Mouse (Mus musculus) heart, embryonic 12.5 days (tissue): ENCODE measurements around the gene Anks6. TPM values are rescaled to one million over a fixed set of nuclear protein-coding genes. Genes with fewer than 3 reads are reported as not detected.
A peak's percentile ranks its signal among the peaks of the same experiment; 100 is the strongest.

Experiments
- ATAC-seq: fragments of 200-750 bp; cut with Nextera tagmentation; 2 replicates; pipeline ENCODE4 v1.8.0; 2017; ENCODE audit warnings: moderate TSS enrichment, moderate library complexity; ENCODE audit not compliant: insufficient number of reproducible peaks, low FRiP score
- H3K27ac ChIP-seq: fragments of 300-500 bp; sonication (generic); 2 replicates; pipeline ENCODE4 v1.5.1; 2016; ENCODE audit warnings: mild to moderate bottlenecking, moderate library complexity; ENCODE audit not compliant: poor library complexity, severe bottlenecking
- H3K27me3 ChIP-seq: fragments of 300-500 bp; sonication (generic); replicated peaks from 2 replicates; pipeline ENCODE4 v1.6.1; 2016; ENCODE audit warnings: mild to moderate bottlenecking, moderate library complexity
- H3K36me3 ChIP-seq: fragments of 300-500 bp; sonication (generic); 2 replicates; pipeline ENCODE4 v1.6.1; 2016; ENCODE audit warnings: mild to moderate bottlenecking, moderate library complexity
- H3K4me1 ChIP-seq: fragments of 300-500 bp; sonication (generic); replicated peaks from 2 replicates; pipeline ENCODE4 v1.6.1; 2016; ENCODE audit warnings: mild to moderate bottlenecking
- H3K4me2 ChIP-seq: fragments of 300-500 bp; sonication (generic); 2 replicates; pipeline ENCODE4 v1.6.1; 2016; ENCODE audit warnings: mild to moderate bottlenecking, moderate library complexity
- H3K4me3 ChIP-seq: fragments of 300-500 bp; sonication (generic); 2 replicates; pipeline ENCODE4 v1.5.1; 2016; ENCODE audit warnings: mild to moderate bottlenecking
- H3K9ac ChIP-seq: fragments of 300-500 bp; sonication (generic); 2 replicates; pipeline ENCODE4 v1.6.1; 2016; ENCODE audit warnings: mild to moderate bottlenecking, moderate library complexity
- H3K9me3 ChIP-seq: fragments of 300-500 bp; sonication (generic); replicated peaks from 2 replicates; pipeline ENCODE4 v1.6.1; 2016; ENCODE audit warnings: mild to moderate bottlenecking, moderate library complexity
- WGBS: fragments of 180-500 bp; shearing (Covaris S2); methylation state at CpG from one replicate; pipeline ENCODE4 v1.1.7; 2016; 5-methylcytosine and 5-hydroxymethylcytosine counted together
- polyA plus RNA-seq: library from polyadenylated mRNA; unstranded; fragments of >200 nt; fragmentation: Nextera tagmentation; extraction: Ambion mirVana; gene quantifications from 2 replicates; pipeline ENCODE4 v1.2.1, GENCODE M21; 2016

Gene Anks6
- polyA plus RNA-seq, 1 experiment from 2014 or later, result 2.7 TPM

DNA sequence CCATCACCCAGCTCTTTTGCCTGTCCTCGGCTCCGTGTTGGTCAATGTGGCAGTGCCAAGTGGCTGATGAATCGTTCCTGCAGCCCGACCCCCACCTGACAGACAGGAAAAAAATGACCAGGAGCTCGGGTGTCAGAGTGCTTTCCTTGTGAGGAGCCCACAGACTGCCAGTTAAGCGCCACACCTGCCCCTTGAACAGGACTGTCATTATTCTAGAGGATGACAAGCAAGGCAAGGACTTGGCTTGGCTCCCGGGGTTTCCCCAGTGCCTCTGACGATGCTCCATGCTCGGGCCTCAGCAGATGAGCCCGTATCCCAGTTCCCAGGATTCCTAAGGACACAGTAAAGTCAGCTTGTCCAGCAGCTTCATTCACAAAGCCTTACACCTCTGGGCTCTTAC is 44.8 kb downstream of the Anks6 start:
- peaks cover 13% of the 10 kb centered on the region; the same call in 1 of the 2 replicates for H3K36me3 ChIP-seq
- WGBS, result 66% methylated on average over 10 of the region's 10 CpGs
- ATAC-seq, result no peak

GRCm38 (mm10) chr4:47010400-47011231 is 46.6 kb downstream of the Anks6 start:
- Histone ChIP-seq H3K27me3 (peaks cover 27% of the 10 kb centered on the region), H3K9ac (no peak overlapping the region), H3K27ac (no peak overlapping the region), H3K4me2 (peak overlapping the region; percentile 11; the same call in 1 of the 2 replicates), H3K9me3 (no peaks in the 10 kb centered on the region), H3K4me3 (no peak overlapping the region), H3K36me3 (no peaks in the 10 kb centered on the region), H3K4me1 (peaks cover 9% of the 10 kb centered on the region)
- no peak for ATAC-seq
- WGBS, result 44% methylated on average over 12 of the region's 12 CpGs

More for the DNA sequence above, 44.8 kb downstream of the Anks6 start:
- Histone ChIP-seq H3K27ac (no peak overlapping the region), H3K4me3 (no peak overlapping the region), H3K4me2 (no peak overlapping the region), H3K9ac (no peak overlapping the region), H3K9me3 (no peaks in the 10 kb centered on the region), H3K4me1 (peaks cover 10% of the 10 kb centered on the region), H3K27me3 (peaks cover 20% of the 10 kb centered on the region)

GRCm38 (mm10) chr4:47000626-47001395 is 56.4 kb downstream of the Anks6 start:
- Histone ChIP-seq H3K4me2 (no peak overlapping the region), H3K4me1 (no peaks in the 10 kb centered on the region), H3K9ac (no peak overlapping the region), H3K27me3 (peaks cover 60% of the 10 kb centered on the region), H3K9me3 (no peaks in the 10 kb centered on the region), H3K27ac (no peak overlapping the region), H3K4me3 (no peak overlapping the region), H3K36me3 (no peaks in the 10 kb centered on the region)
- WGBS, result 52% methylated on average over 8 of the region's 8 CpGs
- no peak for ATAC-seq

- ATAC-seq, result no peak
- H3K27me3 ChIP-seq, result peaks cover 56% of the 10 kb centered on the region
These were observed 59.3 kb downstream of the Anks6 start for GRCm38 (mm10) chr4:46997969-46998368.

DNA sequence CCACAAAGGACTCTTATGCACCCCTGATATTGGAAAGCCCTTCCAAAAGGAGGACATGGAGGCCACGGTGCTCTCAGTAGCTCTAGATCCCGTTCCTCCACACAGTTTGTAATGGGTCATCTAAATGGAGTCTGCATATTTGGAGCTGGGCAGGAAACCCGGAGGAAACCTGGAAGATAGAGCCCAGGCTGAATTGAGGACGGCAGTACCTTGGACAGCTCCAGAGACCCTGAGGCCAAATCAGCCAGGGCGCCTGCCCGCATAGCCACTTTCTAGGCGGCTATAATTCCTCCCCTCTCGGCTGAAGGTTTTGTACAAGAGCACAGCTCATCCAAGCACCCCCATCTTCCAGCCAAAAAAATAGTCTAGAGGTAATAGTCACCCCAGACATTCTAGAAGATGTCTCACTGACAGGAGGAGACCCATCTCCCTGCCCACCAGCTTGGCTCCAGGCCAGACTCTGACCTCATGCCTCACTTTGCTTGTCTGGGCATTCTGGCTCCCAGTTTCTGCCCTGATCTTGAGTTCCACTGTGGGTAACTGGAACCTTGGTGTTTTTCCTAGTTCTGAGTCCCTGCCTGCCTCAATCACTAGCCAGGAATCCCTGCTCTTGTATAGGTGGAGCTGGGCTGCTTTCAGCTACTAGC is 64.3 kb downstream of the Anks6 start:
- Histone ChIP-seq H3K36me3 (no peaks in the 10 kb centered on the region), H3K27ac (no peak overlapping the region), H3K4me2 (no peak overlapping the region), H3K9ac (no peak overlapping the region), H3K9me3 (no peaks in the 10 kb centered on the region), H3K4me3 (no peak overlapping the region), H3K4me1 (peaks cover 21% of the 10 kb centered on the region; the same call in 1 of the 2 replicates), H3K27me3 (peaks cover 86% of the 10 kb centered on the region)
- no peak for ATAC-seq
- 2% methylated on average over 8 of the region's 8 CpGs for WGBS

More at GRCm38 (mm10) chr4:46997969-46998368, 59.3 kb downstream of the Anks6 start:
- Histone ChIP-seq H3K9ac (no peak overlapping the region), H3K4me2 (no peak overlapping the region), H3K4me1 (no peaks in the 10 kb centered on the region), H3K27ac (no peak overlapping the region), H3K9me3 (no peaks in the 10 kb centered on the region), H3K4me3 (no peak overlapping the region), H3K36me3 (no peaks in the 10 kb centered on the region)
- 68% methylated on average over 2 of the region's 2 CpGs for WGBS

DNA sequence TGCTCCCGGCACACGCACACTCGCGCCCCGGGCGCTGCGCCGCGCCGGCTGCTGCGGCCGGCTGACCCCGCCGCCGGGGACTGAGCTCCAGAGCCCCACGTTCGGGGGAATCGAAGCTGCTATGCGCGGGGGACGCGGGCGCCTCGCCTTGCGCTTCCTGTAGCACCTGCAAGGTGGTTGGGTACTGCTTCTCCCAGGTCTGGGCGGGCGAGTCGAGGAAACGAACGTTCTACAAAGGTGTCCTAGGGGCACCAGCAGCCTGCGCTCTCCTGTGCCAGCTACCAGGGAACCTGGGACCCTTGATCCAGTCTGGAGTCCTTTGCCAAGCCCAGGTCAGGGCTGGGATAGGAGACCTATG is 65.3 kb downstream of the Anks6 start:
- under 1% methylated on average over 31 of the region's 31 CpGs for WGBS
- peaks cover 21% of the 10 kb centered on the region; the same call in 1 of the 2 replicates for H3K4me1 ChIP-seq
- H3K27me3 ChIP-seq, result peaks cover 83% of the 10 kb centered on the region
- H3K9me3 ChIP-seq, result no peaks in the 10 kb centered on the region
- peak overlapping the region; percentile 48 for H3K4me3 ChIP-seq
- no peak overlapping the region for H3K9ac ChIP-seq
- no peaks in the 10 kb centered on the region for H3K36me3 ChIP-seq
- ATAC-seq, result no peak
- peak overlapping the region; percentile 88 for H3K4me2 ChIP-seq
- H3K27ac ChIP-seq, result no peak overlapping the region

GRCm38 (mm10) chr4:46991016-46991958 is 65.9 kb downstream of the Anks6 start, which contains the start of gene Gabbr2:
TSS of gene Gabbr2 (minus strand) at chr4:46991873.
- WGBS, result 7% methylated on average over 122 of the region's 134 CpGs
- 0 out of 2 replicates have a peak, but pooled peaks have one; percentile 25 for ATAC-seq
- H3K9ac ChIP-seq, result no peak within 1 kb of the TSS

GRCm38 (mm10) chr4:46990281-46991015 is 66.8 kb downstream of the Anks6 start:
- Histone ChIP-seq H3K36me3 (no peaks in the 10 kb centered on the region), H3K27ac (no peak overlapping the region), H3K27me3 (peaks cover 91% of the 10 kb centered on the region), H3K4me3 (0 out of 2 replicates have a peak overlapping the region, but pooled peaks have one; percentile 48), H3K4me2 (peak overlapping the region; percentile 88; the same call in 1 of the 2 replicates), H3K9ac (no peak overlapping the region), H3K9me3 (no peaks in the 10 kb centered on the region), H3K4me1 (peaks cover 21% of the 10 kb centered on the region; the same call in 1 of the 2 replicates)
- ATAC-seq, result no peak
- WGBS, result 5% methylated on average over 29 of the region's 29 CpGs

More at GRCm38 (mm10) chr4:46991016-46991958, 65.9 kb downstream of the Anks6 start, which contains the start of gene Gabbr2:
- H3K27me3 ChIP-seq, result peaks cover 85% of the 10 kb centered on the region
- no peaks in the 10 kb centered on the region for H3K9me3 ChIP-seq
- no peak within 1 kb of the TSS for H3K27ac ChIP-seq
- H3K4me3 ChIP-seq, result peak within 1 kb of the TSS; percentile 48
- no peaks in the 10 kb centered on the region for H3K36me3 ChIP-seq
- H3K4me1 ChIP-seq, result peaks cover 21% of the 10 kb centered on the region; the same call in 1 of the 2 replicates
- H3K4me2 ChIP-seq, result peak within 1 kb of the TSS; percentile 88

DNA sequence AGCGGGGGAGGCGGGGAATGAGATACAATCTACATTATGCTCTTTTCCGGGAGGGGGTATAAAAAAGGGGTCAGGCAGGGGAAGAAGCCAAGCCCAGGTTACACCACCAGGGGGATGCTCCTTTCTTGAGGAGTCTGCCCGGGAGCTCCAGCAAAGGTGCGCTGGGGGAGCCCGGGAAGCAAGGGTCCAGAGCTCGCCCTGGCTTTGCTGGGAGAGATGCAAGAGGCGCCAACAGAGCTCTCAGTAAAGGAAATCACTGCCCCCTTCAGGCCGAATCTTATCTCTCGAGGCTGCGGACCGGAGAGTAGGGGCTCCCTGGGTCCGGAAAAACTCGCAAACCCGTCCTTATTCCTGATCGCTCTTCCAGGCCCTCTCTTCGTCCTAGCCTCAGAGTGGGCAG is 67.4 kb downstream of the Anks6 start:
- Histone ChIP-seq H3K4me1 (peaks cover 21% of the 10 kb centered on the region; the same call in 1 of the 2 replicates), H3K27ac (no peak overlapping the region), H3K27me3 (peaks cover 88% of the 10 kb centered on the region), H3K4me3 (no peak overlapping the region), H3K4me2 (peak overlapping the region; percentile 88; the same call in 1 of the 2 replicates), H3K36me3 (no peaks in the 10 kb centered on the region), H3K9ac (no peak overlapping the region), H3K9me3 (no peaks in the 10 kb centered on the region)
- WGBS, result 3% methylated on average over 17 of the region's 17 CpGs
- no peak for ATAC-seq
